ENCODE assay signal across 1 mouse cellular context in the genomic region with DNA sequence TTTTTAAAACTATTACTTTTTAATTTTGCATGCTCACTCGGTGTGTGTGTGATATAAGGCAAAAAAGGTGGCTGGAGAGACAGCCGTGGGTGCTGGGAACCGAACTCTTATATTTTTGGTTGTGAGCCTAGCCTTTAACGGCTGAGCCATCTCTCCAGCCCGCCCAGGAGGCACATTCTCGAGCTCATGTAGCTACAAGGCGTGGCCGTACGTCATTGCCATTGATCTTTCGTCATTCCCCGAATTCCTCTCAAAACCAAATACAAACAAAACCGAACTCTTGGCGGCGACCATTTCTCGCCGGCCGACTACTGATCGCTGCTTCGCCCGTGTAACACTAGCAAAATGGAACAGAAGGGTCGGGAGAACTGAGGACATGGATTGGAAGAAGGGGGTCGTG.
TF ChIP-seq lines count a peak whose summit lies in the region.

No protein-coding gene starts in this region.

TF ChIP-seq in CH12.LX, 34 proteins besides CTCF, POLR2A, EP300 and RAD21 (continued from another document):
- peak; percentile 82; the same call in 1 of the 2 replicates for TF ChIP-seq E2F4 (IDR thresholded peaks at IDR 0.05; ENCODE audit: insufficient replicate concordance, low read depth, low read length)
- peak; percentile 60; the same call in 1 of the 2 replicates for TF ChIP-seq MYC (IDR thresholded peaks at IDR 0.05; ENCODE audit: low read depth, low read length)
